Mouse (Mus musculus) NIH3T3 (cell line): ENCODE data around the gene Atr.

Experiments used
- DNase-seq: peaks from one replicate; pipeline ENCODE4 v3.0.0-alpha.2; 2012; ENCODE audit warnings: low read depth

The Atr gene

GRCm38 (mm10) chr9:95857414-95858026 is at the start of gene Atr:
Atr (plus strand) TSS chr9:95857597.
- peak; percentile 93 for DNase-seq

DNA sequence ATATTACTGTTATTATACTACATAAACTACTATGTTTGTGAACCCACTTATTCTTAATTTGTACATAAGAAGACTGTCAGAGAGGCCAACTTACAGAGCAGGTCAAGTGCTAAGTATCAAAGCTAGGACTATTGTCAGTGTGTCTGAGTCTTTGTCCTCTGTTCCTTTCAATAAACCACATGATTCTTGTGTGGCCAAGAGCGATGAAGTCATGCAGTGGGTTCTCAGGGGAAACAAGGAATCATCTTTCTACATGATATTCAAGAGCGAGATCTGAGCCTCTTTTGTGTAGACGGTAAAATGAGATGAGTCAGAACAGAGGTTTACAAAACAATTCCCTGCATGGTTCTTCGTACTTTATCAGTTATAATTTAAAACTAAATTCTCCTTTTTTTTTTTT is 47.8 kb upstream of the Atr start:
- no peak for DNase-seq

DNA sequence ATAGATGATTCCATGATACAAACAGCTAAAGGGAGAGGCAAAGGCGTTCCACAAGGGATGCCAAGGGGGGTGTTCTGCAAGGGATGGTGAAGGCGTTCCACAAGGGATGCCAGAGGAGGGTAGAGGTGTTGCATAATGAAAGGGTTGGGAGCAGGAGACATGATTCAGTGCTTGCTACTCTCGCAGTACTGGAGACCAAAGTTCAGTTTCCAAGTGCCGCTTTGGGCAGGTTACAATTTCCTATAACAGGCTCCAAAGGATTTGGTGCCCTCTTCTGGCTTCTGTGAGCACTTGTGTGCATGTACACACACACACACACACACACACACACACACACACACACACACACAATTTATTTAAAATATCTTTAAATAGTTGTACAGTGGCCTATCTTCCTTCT is 45.6 kb upstream of the Atr start:
- no peak for DNase-seq

DNA sequence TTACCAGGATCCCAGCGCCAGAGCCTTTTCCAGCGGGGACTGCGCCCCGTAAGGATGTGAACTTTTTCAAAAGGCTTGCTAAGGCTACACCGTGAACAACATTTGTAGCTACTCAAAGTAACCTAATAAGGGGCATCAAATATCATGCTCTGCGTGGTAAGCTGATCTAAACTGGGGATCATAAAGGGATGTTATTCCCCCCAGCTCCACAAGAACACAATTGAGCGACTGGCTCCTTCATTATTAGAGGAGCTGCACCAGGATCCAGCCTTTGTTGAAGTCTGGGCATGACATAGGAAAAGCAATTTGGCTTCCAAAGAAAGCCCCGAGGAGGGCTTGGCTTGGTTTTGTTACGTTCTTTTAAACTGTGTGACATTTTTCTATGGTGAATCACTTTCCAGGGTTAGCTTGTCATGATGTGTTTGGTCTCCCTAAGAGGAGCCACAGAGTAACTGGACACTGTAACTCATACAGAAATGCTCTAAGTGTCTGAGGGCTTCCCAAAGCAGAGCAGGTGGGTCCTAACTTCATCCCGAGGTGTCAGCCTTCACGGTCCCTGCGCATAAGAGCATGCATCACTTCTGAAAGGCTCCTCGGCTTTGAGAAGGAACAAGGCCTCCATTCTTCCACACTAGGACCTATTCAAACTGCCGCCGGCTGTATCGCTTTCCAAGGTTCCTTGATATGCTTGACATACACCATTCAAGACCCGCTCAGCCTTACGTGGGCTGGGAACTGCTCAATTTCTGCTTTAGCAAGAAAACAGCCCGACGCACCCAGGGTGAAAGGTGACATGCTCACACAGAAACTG is 43.5 kb upstream of the Atr start:
- DNase-seq: peak; percentile 11

DNA sequence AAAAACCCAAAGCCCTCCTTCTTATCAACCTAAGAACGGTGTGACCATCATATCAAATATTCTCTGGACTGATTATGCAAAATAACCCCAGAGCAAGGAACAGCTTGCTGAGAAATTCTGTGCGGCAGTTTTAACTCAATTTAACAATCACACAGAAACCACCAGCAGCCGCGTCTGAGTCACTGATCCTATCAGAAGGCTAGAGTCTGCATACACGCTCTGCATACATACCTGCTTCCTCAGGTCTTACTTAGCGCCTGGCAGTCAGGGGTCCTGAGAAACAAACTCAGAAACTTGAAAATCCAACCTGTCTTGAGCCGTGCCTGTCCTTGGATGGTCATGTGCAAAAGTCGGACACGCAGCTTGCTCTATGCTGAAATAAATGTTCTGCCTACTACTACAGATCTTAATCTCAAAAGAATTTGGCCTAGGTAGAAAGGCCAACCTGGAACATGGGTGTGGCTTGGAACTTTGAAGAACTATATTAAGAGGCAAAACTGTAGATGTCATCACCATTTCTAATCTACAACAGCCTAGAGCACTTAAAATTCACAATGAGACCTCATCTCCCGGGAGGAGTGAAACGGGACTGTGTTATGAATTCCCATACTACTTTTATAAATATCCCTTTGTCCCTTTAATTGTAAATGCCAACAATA is 42.3 kb upstream of the Atr start:
- DNase-seq: no peak

DNA sequence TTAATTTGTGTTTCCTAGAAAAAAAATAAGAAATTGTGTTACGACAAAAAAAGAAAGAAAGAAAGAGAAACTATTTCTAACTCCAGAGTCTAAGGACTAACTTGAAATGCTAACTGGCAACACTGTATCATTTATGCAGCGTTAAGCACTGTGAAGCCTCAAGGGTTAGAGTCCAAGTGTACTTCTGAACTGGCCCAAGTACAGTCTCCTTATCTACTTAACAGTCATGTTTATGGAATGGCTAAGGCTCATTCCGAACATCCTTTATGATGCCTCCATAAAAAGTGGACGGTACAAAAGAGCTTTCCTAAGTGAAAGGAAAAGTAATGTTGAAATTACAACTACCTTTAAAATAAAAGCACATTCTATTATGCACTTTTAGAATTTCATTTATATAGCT is 41.7 kb upstream of the Atr start:
- no peak for DNase-seq

DNA sequence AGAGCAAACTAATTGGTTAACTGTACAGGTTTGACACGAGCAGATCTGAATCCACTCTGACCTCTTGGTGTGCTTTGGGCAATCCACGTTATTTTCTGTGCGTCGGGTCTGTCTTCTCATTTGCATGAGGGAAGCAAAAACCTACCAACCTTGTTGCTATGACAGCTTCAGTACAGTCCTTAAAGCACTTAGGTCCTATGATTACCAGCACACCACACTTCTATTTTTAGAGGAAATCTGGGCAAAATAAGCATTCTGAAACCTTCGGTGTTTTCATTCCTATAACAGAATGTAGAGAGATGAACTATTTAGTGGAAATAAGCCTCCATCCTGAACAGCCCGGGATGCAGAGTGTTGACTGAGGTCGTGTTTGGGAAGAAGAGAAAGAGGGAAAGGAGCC is 34.9 kb upstream of the Atr start:
- DNase-seq: no peak

GRCm38 (mm10) chr9:95827565-95827964 is 29.8 kb upstream of the Atr start:
- DNase-seq: no peak

GRCm38 (mm10) chr9:95832758-95833157 is 24.6 kb upstream of the Atr start:
- no peak for DNase-seq

DNA sequence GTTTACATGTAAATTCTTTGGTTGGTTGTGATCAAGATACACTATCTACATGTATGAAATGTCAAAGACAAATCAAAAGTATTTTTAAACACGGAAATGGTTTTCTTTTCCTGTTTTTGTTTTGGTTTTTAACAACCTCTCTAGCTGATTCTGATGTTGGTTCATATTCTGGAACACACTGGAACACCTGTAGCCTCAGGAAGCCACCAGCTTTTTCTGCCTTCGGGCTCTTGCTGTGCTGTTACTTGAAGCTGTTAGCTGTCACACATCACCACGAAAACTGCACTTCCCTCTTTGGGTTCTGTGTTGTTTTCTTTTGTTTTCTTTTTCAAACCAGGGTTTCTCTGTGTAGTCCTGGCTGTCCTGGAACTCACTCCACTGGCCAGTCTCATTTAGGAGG is 22.6 kb upstream of the Atr start:
- no peak for DNase-seq

GRCm38 (mm10) chr9:95835741-95836140 is 21.7 kb upstream of the Atr start:
- no peak for DNase-seq

DNA sequence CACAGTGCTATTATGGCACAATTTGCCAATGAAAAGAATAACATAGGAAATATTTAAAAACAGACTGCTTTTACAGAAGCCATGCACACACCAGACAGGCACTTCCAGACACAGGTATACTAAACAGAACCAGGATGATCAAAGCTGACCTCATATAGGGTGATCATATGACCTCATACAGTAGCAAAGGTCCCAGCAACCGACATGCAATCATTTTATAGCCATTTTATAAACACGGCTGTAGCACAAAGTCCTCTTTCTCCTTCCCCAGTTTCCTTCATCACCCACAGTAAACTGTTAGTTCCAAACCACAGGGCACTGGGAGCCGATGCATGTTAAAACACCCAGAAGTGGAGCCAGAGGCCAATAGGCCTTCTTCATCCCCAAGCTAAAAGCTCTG is 18.0 kb upstream of the Atr start:
- DNase-seq: no peak

DNA sequence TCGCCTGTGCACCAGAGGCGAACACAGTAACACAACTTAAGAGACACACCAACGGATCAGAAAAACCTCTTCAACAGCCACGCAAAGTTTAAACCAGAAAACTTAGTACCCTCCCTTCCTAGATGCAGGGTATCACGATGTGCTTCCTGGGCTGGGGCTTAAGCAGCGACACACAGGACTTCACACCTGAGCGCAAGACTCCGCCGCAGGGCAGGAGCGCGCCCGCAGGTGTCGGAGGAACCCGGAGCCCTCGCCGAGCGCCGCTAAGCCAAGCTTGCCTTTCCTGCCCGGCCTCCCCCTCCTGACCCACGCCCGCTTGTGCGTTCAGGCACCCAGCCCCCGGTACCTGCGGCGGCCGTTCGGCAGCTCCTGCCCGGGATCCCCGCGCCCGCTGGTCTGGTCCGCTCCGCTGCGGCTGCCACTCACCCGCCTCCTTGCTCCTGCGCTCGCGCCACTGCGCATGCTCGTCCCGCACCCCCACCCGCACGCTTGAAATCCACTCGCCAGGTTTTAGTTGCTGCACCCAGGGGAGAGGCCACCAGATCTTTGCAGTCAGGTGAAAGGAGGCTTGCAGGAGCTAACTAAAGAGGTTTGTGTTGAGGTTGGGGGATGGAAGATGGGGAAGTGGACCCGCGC is 12.5 kb upstream of the Atr start, which contains the start of gene Pls1:
Gene Pls1, minus strand, starts transcription at position 487 of the 636 bp plus-strand sequence.
- DNase-seq: no peak

- DNase-seq: no peak
Observed at GRCm38 (mm10) chr9:95845711-95846110, 11.7 kb upstream of the Atr start.

DNA sequence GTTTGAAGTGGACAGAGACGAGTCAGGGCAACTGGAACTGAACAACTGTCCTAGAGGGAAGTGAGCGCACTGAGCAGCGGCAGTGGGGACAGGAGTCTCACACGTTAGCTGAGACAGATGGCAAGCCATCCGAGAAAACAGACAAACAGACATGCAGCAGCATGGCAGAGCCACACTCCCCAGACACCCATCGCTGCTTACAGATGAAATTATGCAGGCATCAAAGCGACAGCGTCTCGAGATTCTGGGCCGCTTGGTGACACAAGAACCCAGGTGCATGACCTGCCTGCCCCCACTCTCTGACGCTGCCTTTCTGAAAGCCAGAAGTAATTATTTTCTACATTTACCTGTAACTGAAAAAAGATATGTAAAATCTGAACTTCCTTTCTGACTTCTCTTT is 5.7 kb upstream of the Atr start:
- no peak for DNase-seq

DNA sequence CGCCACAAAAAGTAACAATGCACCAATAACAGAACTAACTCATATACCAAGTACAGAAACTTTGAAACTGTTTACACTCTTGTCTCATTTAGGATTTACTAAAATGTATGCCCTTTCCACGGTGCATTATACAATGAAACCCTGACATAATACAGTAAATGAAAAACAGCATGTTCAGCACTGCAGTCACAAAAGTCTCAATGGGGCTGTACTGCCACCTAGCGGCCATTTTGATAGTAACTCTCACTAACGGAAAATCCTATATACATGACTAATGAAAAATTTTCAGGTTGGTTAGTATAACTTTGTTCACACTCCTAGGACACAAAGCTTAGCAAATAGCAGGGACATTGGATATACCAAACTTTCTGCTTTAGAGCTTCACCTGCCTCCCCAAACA is 4.5 kb upstream of the Atr start:
- peak; percentile 89 for DNase-seq

GRCm38 (mm10) chr9:95854891-95855290 is 2.5 kb upstream of the Atr start:
- no peak for DNase-seq

- no peak for DNase-seq
Observed at GRCm38 (mm10) chr9:95856004-95856403, 1.4 kb upstream of the Atr start.

- peak; percentile 50 for DNase-seq
Observed at GRCm38 (mm10) chr9:95858027-95858570, 702 bp downstream of the Atr start.

DNA sequence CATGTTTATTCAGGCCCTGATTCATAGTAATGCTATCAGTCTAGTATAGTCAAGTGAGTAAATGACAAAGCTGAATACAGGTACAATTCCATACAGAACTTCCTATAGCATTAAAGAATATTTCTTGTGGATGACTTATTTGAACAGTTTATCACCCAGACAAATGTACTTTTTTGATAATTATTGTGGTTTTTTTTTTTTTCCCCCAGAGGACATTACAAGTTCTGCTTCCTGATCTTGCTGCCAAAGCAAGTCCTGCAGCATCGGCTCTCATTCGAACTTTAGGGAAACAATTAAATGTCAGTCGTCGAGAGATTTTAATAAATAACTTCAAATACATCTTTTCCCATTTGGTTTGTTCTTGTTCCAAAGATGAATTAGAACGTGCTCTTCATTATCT is 20.8 kb downstream of the Atr start:
- no peak for DNase-seq

DNA sequence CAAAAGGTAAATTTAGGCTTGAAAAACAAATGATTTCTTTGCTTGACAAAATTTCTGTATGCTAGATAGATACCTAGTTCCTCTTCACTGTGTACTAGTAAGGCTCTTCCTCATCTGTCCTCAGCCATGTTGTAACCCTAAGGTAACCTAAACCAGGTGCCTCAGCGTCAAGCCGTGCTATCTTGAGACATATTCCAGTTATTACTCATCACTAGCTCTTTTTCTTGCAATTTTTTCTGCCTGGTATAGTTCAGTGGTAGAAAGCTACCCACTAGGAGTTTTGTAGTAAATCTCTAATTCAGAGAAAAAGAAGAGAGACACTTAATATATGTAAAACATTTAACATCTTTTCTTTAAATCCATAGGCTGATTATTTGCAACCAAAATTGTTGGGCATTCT is 25.4 kb downstream of the Atr start:
- no peak for DNase-seq

GRCm38 (mm10) chr9:95897392-95897791 is 40.0 kb downstream of the Atr start:
- no peak for DNase-seq
